Mouse (Mus musculus): ENCODE measurements around the gene Cd47.

- TF ChIP-seq CTCF (IDR thresholded peaks at IDR 0.05; ENCODE audit: low read depth) (no peak), EP300 (IDR thresholded peaks at IDR 0.05; ENCODE audit: low read depth) (no peak)
Observed at GRCm38 (mm10) chr16:49773068-49773467, 27.3 kb upstream of the Cd47 start.

Data from heart, postnatal 0 days (tissue).